In the genomic region with DNA sequence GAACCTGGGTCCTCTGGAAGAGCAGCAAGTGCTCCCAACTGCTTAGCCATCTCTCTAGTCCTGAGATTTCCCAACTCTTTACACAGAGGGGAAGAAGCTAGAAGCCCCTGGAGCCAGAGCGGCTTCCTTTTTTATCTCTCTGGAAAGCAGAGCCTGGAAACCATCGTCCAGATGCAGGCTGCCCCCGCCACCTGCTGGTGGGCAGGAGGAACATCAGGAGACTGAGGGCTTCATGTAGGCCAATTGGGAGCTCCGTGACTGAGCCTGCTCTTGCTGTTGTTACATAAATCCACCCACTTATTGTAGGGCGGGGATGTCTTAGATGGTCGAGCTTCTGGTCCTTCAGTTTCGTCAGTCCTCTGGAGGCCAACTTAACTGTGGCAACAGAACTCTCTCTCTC, we compare ENCODE assay signal across 8 mouse cellular contexts. TPM values are rescaled to one million over a fixed set of nuclear protein-coding genes. Genes with fewer than 3 reads are reported as not detected.
DNase-seq lines count a peak whose midpoint lies in the region; ATAC-seq lines count a peak whose summit lies in the region.

No protein-coding gene starts in this region.

- H3K4me1 ChIP-seq in embryonic facial prominence, embryonic 11.5 days (ENCODE audit: control insufficient read depth, insufficient read depth, low read length): no peaks in the 10 kb centered on the region
- H3K4me1 ChIP-seq in heart, embryonic 12.5 days (replicated peaks): peaks cover under 1% of the 10 kb centered on the region; the same call in 1 of the 2 replicates
- no peaks in the 10 kb centered on the region for H3K4me1 ChIP-seq in kidney, embryonic 16.5 days (ENCODE audit: insufficient read depth, low read length)
- no peaks in the 10 kb centered on the region for H3K4me1 ChIP-seq in liver, embryonic 12.5 days
- H3K4me1 ChIP-seq in stomach, embryonic 15.5 days: no peaks in the 10 kb centered on the region

- peak; percentile 91 for DNase-seq in 416B (ENCODE audit: low read depth)
- DNase-seq in adrenal gland, postnatal 10 days: peak; percentile 88
- peak; percentile 92 for DNase-seq in embryonic facial prominence, embryonic 11.5 days (ENCODE audit: low spot score)
- peak; percentile 67 to 74 for DNase-seq in natural killer cell, adult 2 months (ENCODE audit: low spot score in 2 of 2)

- H3K9ac ChIP-seq in embryonic facial prominence, embryonic 11.5 days (replicated peaks; ENCODE audit: low read length): no peak overlapping the region
- H3K9ac ChIP-seq in heart, embryonic 12.5 days: no peak overlapping the region
- H3K9ac ChIP-seq in kidney, embryonic 16.5 days (replicated peaks; ENCODE audit: low read length): no peak overlapping the region
- no peak overlapping the region for H3K9ac ChIP-seq in liver, embryonic 12.5 days
- H3K9ac ChIP-seq in stomach, embryonic 15.5 days: no peak overlapping the region

- H3K9me3 ChIP-seq in embryonic facial prominence, embryonic 11.5 days (replicated peaks; ENCODE audit: control insufficient read depth, low read length): no peaks in the 10 kb centered on the region
- H3K9me3 ChIP-seq in heart, embryonic 12.5 days (replicated peaks): no peaks in the 10 kb centered on the region
- H3K9me3 ChIP-seq in kidney, embryonic 16.5 days (ENCODE audit: low read length): no peaks in the 10 kb centered on the region
- H3K9me3 ChIP-seq in liver, embryonic 12.5 days (replicated peaks): no peaks in the 10 kb centered on the region
- no peaks in the 10 kb centered on the region for H3K9me3 ChIP-seq in stomach, embryonic 15.5 days

- WGBS in embryonic facial prominence, embryonic 11.5 days: under 1% methylated on average over 7 of the region's 7 CpGs
- whole genome bisulfite sequencing in heart, embryonic 12.5 days: 2% methylated on average over 7 of the region's 7 CpGs
- under 1% methylated on average over 7 of the region's 7 CpGs for WGBS in kidney, embryonic 16.5 days
- WGBS in liver, embryonic 12.5 days (ENCODE audit: insufficient replicate concordance): under 1% methylated on average over 7 of the region's 7 CpGs
- WGBS in stomach, embryonic 15.5 days: 2% methylated on average over 7 of the region's 7 CpGs

- no peak overlapping the region for H3K4me3 ChIP-seq in embryonic facial prominence, embryonic 11.5 days (ENCODE audit: low read depth, low read length)
- no peak overlapping the region for H3K4me3 ChIP-seq in heart, embryonic 12.5 days
- H3K4me3 ChIP-seq in kidney, embryonic 16.5 days (ENCODE audit: low read length): no peak overlapping the region
- H3K4me3 ChIP-seq in liver, embryonic 12.5 days: no peak overlapping the region
- H3K4me3 ChIP-seq in stomach, embryonic 15.5 days (replicated peaks): no peak overlapping the region

- no peaks in the 10 kb centered on the region for H3K36me3 ChIP-seq in embryonic facial prominence, embryonic 11.5 days (replicated peaks; ENCODE audit: control insufficient read depth, insufficient read depth, low read depth, low read length)
- H3K36me3 ChIP-seq in heart, embryonic 12.5 days: no peaks in the 10 kb centered on the region
- no peaks in the 10 kb centered on the region for H3K36me3 ChIP-seq in kidney, embryonic 16.5 days (ENCODE audit: insufficient read depth, low read length)
- H3K36me3 ChIP-seq in liver, embryonic 12.5 days: no peaks in the 10 kb centered on the region
- no peaks in the 10 kb centered on the region for H3K36me3 ChIP-seq in stomach, embryonic 15.5 days

- no peaks in the 10 kb centered on the region for H3K27me3 ChIP-seq in embryonic facial prominence, embryonic 11.5 days (ENCODE audit: control insufficient read depth, insufficient read depth, low read length)
- H3K27me3 ChIP-seq in heart, embryonic 12.5 days (replicated peaks): peaks cover 7% of the 10 kb centered on the region
- no peaks in the 10 kb centered on the region; the same call in 1 of the 2 replicates for H3K27me3 ChIP-seq in kidney, embryonic 16.5 days (ENCODE audit: insufficient read depth, low read length)
- peaks cover 4% of the 10 kb centered on the region for H3K27me3 ChIP-seq in liver, embryonic 12.5 days (replicated peaks)
- no peaks in the 10 kb centered on the region for H3K27me3 ChIP-seq in stomach, embryonic 15.5 days (replicated peaks)

- no peak overlapping the region for H3K4me2 ChIP-seq in embryonic facial prominence, embryonic 11.5 days (ENCODE audit: low read depth, low read length)
- H3K4me2 ChIP-seq in heart, embryonic 12.5 days: no peak overlapping the region
- no peak overlapping the region for H3K4me2 ChIP-seq in kidney, embryonic 16.5 days (replicated peaks; ENCODE audit: low read depth, low read length)
- H3K4me2 ChIP-seq in liver, embryonic 12.5 days: no peak overlapping the region
- H3K4me2 ChIP-seq in stomach, embryonic 15.5 days: no peak overlapping the region

- no peak overlapping the region for H3K27ac ChIP-seq in embryonic facial prominence, embryonic 11.5 days (replicated peaks; ENCODE audit: low read depth, low read length)
- no peak overlapping the region for H3K27ac ChIP-seq in heart, embryonic 12.5 days (ENCODE audit: poor library complexity, severe bottlenecking)
- H3K27ac ChIP-seq in kidney, embryonic 16.5 days (ENCODE audit: low read length): no peak overlapping the region
- no peak overlapping the region for H3K27ac ChIP-seq in liver, embryonic 12.5 days
- no peak overlapping the region for H3K27ac ChIP-seq in stomach, embryonic 15.5 days

- ATAC-seq in embryonic facial prominence, embryonic 11.5 days (replicated peaks; ENCODE audit: insufficient number of reproducible peaks, low FRiP score, low TSS enrichment, low read depth): 0 out of 2 replicates have a peak, but pooled peaks have one; percentile 36
- ATAC-seq in heart, embryonic 12.5 days (ENCODE audit: insufficient number of reproducible peaks, low FRiP score): 0 out of 2 replicates have a peak, but pooled peaks have one; percentile 40
- ATAC-seq in kidney, embryonic 16.5 days (ENCODE audit: low FRiP score, low TSS enrichment): peak; percentile 58
- ATAC-seq in liver, embryonic 12.5 days: peak; percentile 45; the same call in 1 of the 2 replicates
- ATAC-seq in stomach, embryonic 15.5 days (ENCODE audit: insufficient read depth, low FRiP score, low read depth): 0 out of 2 replicates have a peak, but pooled peaks have one; percentile 16

RNA-seq across cellular contexts. Expression of a gene that starts 10.5 kb away (rescaled TPM):
- 10 to 100 TPM; 23.7 to 35.7 TPM for total RNA-seq in adrenal gland, postnatal 10 days (2021)
- 22.0 and 27.1 TPM in 2 replicates for polyA plus RNA-seq in embryonic facial prominence, embryonic 11.5 days (2014; fragmentation: Nextera tagmentation; extraction: Ambion mirVana)
- polyA plus RNA-seq in heart, embryonic 12.5 days (2016; fragmentation: Nextera tagmentation; extraction: Ambion mirVana): 30.8 and 31.1 TPM in 2 replicates
- 19.6 and 22.3 TPM in 2 replicates for polyA plus RNA-seq in kidney, embryonic 16.5 days (2015; fragmentation: Nextera tagmentation; extraction: Ambion mirVana)
- 5.8 and 5.9 TPM in 2 replicates for polyA plus RNA-seq in liver, embryonic 12.5 days (2016; fragmentation: Nextera tagmentation; extraction: Ambion mirVana)
- polyA plus RNA-seq in stomach, embryonic 15.5 days (2015; fragmentation: Nextera tagmentation; extraction: Ambion mirVana): 20.0 and 21.4 TPM in 2 replicates

RNA-seq across cellular contexts. Expression of a gene that starts 18.3 kb away (rescaled TPM):
- 10 to 100 TPM; 28.9 to 30.7 TPM for total RNA-seq in adrenal gland, postnatal 10 days (2021)
- polyA plus RNA-seq in embryonic facial prominence, embryonic 11.5 days (2014; fragmentation: Nextera tagmentation; extraction: Ambion mirVana): 13.7 and 15.9 TPM in 2 replicates
- 62.0 and 64.4 TPM in 2 replicates for polyA plus RNA-seq in heart, embryonic 12.5 days (2016; fragmentation: Nextera tagmentation; extraction: Ambion mirVana)
- 54.4 and 56.2 TPM in 2 replicates for polyA plus RNA-seq in kidney, embryonic 16.5 days (2015; fragmentation: Nextera tagmentation; extraction: Ambion mirVana)
- polyA plus RNA-seq in liver, embryonic 12.5 days (2016; fragmentation: Nextera tagmentation; extraction: Ambion mirVana): 11.9 and 12.4 TPM in 2 replicates
- 67.1 and 73.6 TPM in 2 replicates for polyA plus RNA-seq in stomach, embryonic 15.5 days (2015; fragmentation: Nextera tagmentation; extraction: Ambion mirVana)
